Mouse (Mus musculus): ENCODE results near the gene Mpo. TPM values are rescaled to one million over a fixed set of nuclear protein-coding genes. Genes with fewer than 3 reads are reported as not detected.

The Mpo gene
- polyA plus RNA-seq, 1 experiment from 2014 or later, result 0.31 TPM

DNA sequence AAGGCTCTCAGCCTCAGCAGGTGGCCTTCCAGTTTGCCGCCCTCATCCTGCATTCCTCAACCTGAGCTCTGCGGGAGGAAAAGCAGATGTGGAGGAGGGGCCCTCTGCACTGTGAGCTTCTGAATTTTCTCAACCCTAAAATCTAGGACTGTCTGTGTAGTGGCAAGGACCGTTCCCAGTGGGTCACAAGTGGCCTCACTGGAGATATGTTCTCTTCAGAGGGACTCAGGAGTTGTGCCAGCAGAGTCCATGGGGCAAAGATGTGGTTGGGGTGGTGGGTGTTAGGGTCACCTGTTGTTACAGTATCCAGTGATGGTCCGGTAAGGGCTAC lies 24.0 kb downstream of the Mpo start:
- ATAC-seq, result peak; percentile 58; the same call in 1 of the 2 replicates
- H3K36me3 ChIP-seq, result no peaks in the 10 kb centered on the region
- H3K9me3 ChIP-seq, result no peaks in the 10 kb centered on the region
- peak overlapping the region; percentile 60 for H3K9ac ChIP-seq (replicated peaks)
- peak overlapping the region; percentile 39 for H3K4me3 ChIP-seq (replicated peaks)
- 35% methylated on average over 4 of the region's 4 CpGs for WGBS
- H3K27ac ChIP-seq, result no peak overlapping the region
- no peaks in the 10 kb centered on the region for H3K27me3 ChIP-seq
- peaks cover 19% of the 10 kb centered on the region for H3K4me1 ChIP-seq (replicated peaks)
- peak overlapping the region; percentile 58 for H3K4me2 ChIP-seq (replicated peaks)

DNA sequence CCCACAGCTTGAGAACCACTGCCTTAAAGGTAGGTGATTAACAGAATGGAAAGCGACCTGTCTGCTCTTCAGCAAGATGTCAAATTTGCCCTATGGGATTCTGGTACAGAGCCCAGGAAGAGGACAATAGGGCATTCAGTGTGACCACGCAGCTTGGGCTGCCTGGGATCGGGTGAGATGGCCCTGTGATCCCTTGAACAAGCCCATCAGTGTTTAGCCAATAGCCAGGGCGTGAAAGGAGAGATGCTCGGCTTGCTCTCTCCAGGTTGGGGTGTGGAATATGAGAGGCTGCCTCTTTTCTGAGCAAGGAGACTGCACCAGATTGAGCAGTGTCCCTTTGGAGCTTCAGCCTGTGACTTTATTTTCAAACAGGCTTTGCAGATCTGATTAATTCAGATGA lies 28.1 kb downstream of the Mpo start:
- no peak overlapping the region for H3K9ac ChIP-seq (replicated peaks)
- H3K9me3 ChIP-seq, result no peaks in the 10 kb centered on the region
- H3K4me1 ChIP-seq (replicated peaks), result peaks cover 10% of the 10 kb centered on the region
- H3K4me3 ChIP-seq (replicated peaks), result no peak overlapping the region
- 41% methylated on average over 5 of the region's 5 CpGs for WGBS
- 0 out of 2 replicates have a peak, but pooled peaks cover 3% of the 10 kb centered on the region for H3K27me3 ChIP-seq
- H3K4me2 ChIP-seq (replicated peaks), result no peak overlapping the region
- no peak for ATAC-seq
- H3K36me3 ChIP-seq, result no peaks in the 10 kb centered on the region
- H3K27ac ChIP-seq, result no peak overlapping the region

DNA sequence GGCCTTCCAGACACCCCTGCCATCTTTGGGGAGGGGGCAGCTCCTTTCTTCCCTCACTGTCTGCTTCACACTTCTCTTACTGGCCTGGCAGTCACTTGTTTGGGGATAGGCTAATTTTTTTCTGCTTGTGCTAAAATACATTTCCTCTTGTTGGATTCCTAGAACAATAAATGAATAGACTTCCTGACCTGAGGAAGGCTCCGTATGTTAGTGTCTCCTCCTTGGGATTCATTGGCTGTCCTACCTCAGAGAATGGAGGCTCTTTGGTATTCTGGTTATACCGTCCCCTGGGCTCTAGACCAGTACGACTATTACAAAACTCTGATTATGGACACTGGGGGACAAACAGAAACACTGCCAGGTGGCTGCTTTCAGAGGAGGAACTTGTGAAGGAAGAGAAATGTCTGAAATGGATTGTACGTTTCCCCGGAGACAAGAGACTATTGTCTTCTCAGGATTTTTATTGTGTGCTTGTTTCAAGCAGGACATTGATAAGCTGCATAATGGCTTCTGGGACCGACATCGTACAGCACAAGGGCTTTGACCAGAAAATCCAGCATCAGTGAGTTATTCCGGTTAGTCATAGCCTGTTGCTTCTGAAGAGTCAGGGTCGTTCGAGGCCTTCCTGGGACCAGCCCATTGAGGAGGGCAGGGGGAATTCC lies 35.0 kb downstream of the Mpo start, which contains the start of gene Lpo:
TSS of gene Lpo (minus strand) at position 51 of the 662 bp plus-strand sequence.
- H3K27ac ChIP-seq, result 0 out of 2 replicates have a peak within 1 kb of the TSS, but pooled peaks have one; percentile 25
- peaks cover 16% of the 10 kb centered on the region for H3K4me1 ChIP-seq (replicated peaks)
- no peak within 1 kb of the TSS for H3K9ac ChIP-seq (replicated peaks)
- H3K4me2 ChIP-seq (replicated peaks), result no peak within 1 kb of the TSS
- H3K36me3 ChIP-seq, result no peaks in the 10 kb centered on the region
- ATAC-seq, result no peak
- H3K27me3 ChIP-seq, result no peaks in the 10 kb centered on the region
- no peak within 1 kb of the TSS for H3K4me3 ChIP-seq (replicated peaks)
- 16% methylated on average over 10 of the region's 10 CpGs for WGBS
- no peaks in the 10 kb centered on the region for H3K9me3 ChIP-seq

DNA sequence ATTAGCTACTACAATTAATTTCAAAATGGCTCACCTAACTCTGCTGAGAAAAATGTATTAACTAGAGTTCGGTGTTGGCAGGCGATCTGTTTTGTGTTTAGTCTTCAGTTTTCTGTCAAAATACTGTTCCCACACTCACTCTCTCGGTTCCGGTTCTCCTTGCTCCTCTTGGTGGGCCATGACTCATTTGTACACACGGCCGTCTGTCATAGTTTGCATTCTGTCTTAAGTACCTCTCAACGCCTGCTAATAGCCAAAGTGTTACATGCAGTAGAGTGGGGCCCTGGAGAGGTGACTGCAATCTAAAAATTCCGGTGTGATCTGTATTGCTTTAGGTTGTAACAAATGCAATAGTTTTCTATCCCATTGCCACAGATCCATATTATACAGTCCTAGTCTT lies 47.3 kb downstream of the Mpo start:
- WGBS, result 95% methylated on average over 8 of the region's 8 CpGs
- no peak overlapping the region for H3K9ac ChIP-seq (replicated peaks)
- no peaks in the 10 kb centered on the region for H3K27me3 ChIP-seq
- ATAC-seq, result no peak
- no peak overlapping the region for H3K4me2 ChIP-seq (replicated peaks)
- H3K4me1 ChIP-seq (replicated peaks), result no peaks in the 10 kb centered on the region
- no peaks in the 10 kb centered on the region for H3K36me3 ChIP-seq
- H3K4me3 ChIP-seq (replicated peaks), result no peak overlapping the region
- no peak overlapping the region for H3K27ac ChIP-seq
- H3K9me3 ChIP-seq, result no peaks in the 10 kb centered on the region

DNA sequence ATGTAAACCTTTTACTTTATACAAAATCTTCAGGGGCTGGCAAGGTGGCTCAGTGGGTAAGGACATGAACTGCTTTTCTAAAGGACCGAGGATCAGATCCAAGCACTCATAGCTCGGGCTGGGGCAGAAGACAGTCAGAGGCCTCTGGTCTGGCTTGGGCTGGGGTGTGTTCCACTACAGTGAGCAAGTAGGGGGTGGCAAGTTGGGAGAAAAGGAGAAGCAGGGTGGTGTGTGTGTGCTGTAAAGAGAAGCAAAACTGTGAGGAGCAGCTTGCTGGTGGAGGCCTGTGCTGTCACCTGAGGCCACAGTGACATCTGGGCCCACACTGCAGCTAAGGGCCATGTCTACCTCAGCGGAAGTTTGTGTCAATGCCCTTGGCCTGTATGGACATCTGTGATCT lies 48.1 kb downstream of the Mpo start:
- Histone ChIP-seq H3K4me3 (replicated peaks) (no peak overlapping the region), H3K27ac (no peak overlapping the region), H3K4me1 (replicated peaks) (no peaks in the 10 kb centered on the region), H3K9ac (replicated peaks) (no peak overlapping the region), H3K4me2 (replicated peaks) (no peak overlapping the region), H3K27me3 (no peaks in the 10 kb centered on the region), H3K9me3 (no peaks in the 10 kb centered on the region), H3K36me3 (no peaks in the 10 kb centered on the region)
- WGBS, result 82% methylated on average over 3 of the region's 3 CpGs
- ATAC-seq, result no peak

DNA sequence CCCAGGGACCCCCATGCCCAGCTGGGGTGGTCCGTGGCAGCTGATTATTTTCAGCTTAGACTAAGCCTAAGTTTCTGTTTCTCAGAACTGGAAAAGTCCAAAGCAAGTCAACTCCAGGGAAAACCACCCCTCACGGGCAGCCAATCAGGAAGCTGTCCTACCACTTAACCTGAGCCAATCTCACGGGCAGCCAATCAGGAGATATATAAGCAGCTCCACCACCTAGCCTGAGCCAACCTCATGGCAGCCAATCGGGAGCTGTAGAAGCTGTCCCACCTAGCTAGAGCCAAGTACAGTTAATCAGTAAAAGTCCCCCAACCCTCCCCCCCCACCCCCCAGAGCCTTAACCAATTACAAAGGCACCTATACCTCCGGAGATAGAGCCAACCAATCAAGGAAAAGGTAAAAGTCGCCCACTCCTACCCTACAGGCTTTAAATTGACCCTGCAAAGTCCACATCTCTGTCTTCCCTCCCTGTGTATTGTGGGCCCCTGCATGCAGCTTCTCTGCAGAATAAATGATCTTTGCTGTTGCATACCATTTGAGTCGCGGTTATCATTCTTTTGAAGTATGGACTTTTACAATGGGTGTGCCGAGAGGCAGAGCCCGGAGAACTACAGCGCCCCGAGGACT lies 53.7 kb downstream of the Mpo start:
- Histone ChIP-seq H3K27me3 (no peaks in the 10 kb centered on the region), H3K4me3 (replicated peaks) (no peak overlapping the region), H3K9ac (replicated peaks) (no peak overlapping the region), H3K4me2 (replicated peaks) (no peak overlapping the region), H3K9me3 (no peaks in the 10 kb centered on the region), H3K27ac (no peak overlapping the region), H3K36me3 (no peaks in the 10 kb centered on the region), H3K4me1 (replicated peaks) (no peaks in the 10 kb centered on the region)
- 82% methylated on average over 12 of the region's 12 CpGs for WGBS
- ATAC-seq, result no peak

DNA sequence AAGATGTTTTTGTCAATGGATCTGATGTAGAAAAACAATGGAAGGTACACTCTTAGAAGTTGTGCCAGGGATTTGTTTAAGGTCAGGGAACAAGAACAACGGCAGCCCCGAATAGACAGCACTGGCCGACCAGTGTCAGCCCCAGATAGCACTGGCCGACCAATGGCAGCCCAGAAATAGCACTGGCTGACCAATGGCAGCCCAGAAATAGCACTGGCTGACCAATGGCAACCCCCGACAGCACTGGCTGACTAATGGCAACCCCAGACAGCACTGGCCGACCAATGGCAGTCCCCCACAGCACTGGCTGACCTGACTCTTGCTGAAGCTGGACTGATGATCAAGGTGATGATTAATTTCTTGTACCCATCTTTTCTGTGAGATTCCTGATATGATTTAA lies 54.5 kb downstream of the Mpo start:
- no peak overlapping the region for H3K4me3 ChIP-seq (replicated peaks)
- no peak overlapping the region for H3K4me2 ChIP-seq (replicated peaks)
- peaks cover 3% of the 10 kb centered on the region; the same call in 1 of the 2 replicates for H3K4me1 ChIP-seq (replicated peaks)
- H3K9me3 ChIP-seq, result no peaks in the 10 kb centered on the region
- WGBS, result 68% methylated on average over 6 of the region's 6 CpGs
- H3K27me3 ChIP-seq, result no peaks in the 10 kb centered on the region
- H3K27ac ChIP-seq, result no peak overlapping the region
- H3K9ac ChIP-seq (replicated peaks), result no peak overlapping the region
- peak; percentile 50; the same call in 1 of the 2 replicates for ATAC-seq
- H3K36me3 ChIP-seq, result no peaks in the 10 kb centered on the region

DNA sequence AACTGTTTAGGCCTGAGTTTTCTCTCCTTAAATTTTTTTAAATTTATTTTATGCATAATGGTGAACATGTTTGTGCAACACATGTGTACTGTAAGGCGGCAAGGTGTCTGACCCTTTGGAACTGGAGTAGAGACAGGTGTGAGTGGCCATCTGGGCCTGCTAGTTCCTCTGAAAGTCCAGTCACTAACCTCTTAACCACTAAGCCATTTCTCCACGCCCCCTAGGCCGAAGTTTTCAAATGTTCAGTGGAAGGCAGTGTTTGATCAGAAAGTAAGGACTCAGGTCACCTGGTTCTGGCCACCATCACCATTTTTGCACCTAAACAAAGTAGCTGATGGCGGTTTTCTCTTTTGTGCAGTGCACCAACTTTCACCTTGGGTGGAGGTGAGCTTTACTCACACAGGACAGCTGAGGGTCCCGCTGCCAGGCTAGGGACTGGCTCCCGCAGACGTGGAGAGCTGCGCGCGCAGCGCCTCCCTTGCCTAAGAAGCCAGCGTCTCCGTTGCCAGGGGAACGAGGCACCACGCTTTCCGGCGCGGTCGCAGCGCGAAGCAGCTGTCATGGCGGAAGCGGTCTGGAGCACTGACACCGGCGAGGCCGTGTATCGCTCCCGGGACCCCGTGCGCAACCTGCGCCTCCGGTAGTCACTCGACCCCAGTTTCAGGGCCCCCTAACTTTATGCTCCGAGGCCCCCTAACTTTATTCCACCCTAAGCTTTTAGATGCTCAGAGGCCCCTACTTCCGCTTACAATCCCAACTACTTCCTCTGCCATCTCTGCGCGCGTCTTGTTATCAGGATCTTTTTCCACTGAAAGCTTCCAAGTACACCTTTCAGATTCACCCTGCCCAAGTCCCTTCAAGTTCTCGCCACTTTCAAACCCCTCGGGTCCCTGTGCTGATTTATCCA lies 59.6 kb downstream of the Mpo start, which contains the start of gene Mks1:
TSS of gene Mks1 (plus strand) at position 526 of the 907 bp plus-strand sequence.
- H3K9ac ChIP-seq (replicated peaks), result peak within 1 kb of the TSS; percentile 66
- H3K36me3 ChIP-seq, result peaks cover 16% of the 10 kb centered on the region
- H3K4me2 ChIP-seq (replicated peaks), result peak within 1 kb of the TSS; percentile 73
- peaks cover 10% of the 10 kb centered on the region for H3K4me1 ChIP-seq (replicated peaks)
- H3K9me3 ChIP-seq, result no peaks in the 10 kb centered on the region
- peak within 1 kb of the TSS; percentile 70 for H3K27ac ChIP-seq
- peak; percentile 96 for ATAC-seq
- no peaks in the 10 kb centered on the region for H3K27me3 ChIP-seq
- 4% methylated on average over 40 of the region's 40 CpGs for WGBS
- H3K4me3 ChIP-seq (replicated peaks), result peak within 1 kb of the TSS; percentile 59

DNA sequence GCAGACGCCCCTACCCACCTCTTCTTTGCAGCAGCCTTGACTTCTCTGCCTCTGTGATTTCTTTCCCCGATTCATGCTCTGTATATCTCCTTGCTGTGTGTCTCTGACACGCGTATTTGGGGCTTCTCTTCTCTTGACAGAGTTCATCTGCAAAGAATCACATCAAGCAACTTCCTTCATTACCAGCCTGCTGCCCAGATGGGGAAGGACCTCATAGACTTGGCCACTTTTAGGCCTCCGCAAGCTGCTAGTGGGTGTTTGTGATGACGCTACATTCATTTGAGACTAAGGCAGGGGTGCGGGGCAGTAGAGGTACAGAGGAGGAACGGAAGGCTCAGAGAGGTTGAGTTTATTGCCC lies 60.2 kb downstream of the Mpo start:
- H3K9me3 ChIP-seq, result no peaks in the 10 kb centered on the region
- H3K4me3 ChIP-seq (replicated peaks), result peak overlapping the region; percentile 59
- H3K27ac ChIP-seq, result peak overlapping the region; percentile 70
- peaks cover 23% of the 10 kb centered on the region for H3K36me3 ChIP-seq
- WGBS, result 36% methylated on average over 8 of the region's 8 CpGs
- peaks cover 10% of the 10 kb centered on the region for H3K4me1 ChIP-seq (replicated peaks)
- H3K4me2 ChIP-seq (replicated peaks), result peak overlapping the region; percentile 73
- peak overlapping the region; percentile 66 for H3K9ac ChIP-seq (replicated peaks)
- ATAC-seq, result peak; percentile 29; the same call in 1 of the 2 replicates
- no peaks in the 10 kb centered on the region for H3K27me3 ChIP-seq

MicroRNAs within 50 kb of the gene (microRNA counts, 519-probe panel; counts per million panel counts)
- microRNA mmu-miR-142-3p (3,655 counts per million, percentile 71 among the panel's probes with 10 or more counts), microRNA mmu-miR-142-5p (5,010 counts per million, percentile 87 among the panel's probes with 10 or more counts)

Small RNAs within 50 kb of the gene (microRNA-seq; reads per million reads assigned to microRNA genes)
- gene Mir142 (not detected), gene Mir142b (not detected)

Other genes with a start within 250 kb of the Mpo start
- gene Gm11492, start 226.9 kb upstream of the Mpo start, polyA plus RNA-seq (2015; fragmentation: Nextera tagmentation; extraction: Ambion mirVana), result not detected in 2 replicates
- gene Sept4, start 224.7 kb upstream of the Mpo start, polyA plus RNA-seq (2015; fragmentation: Nextera tagmentation; extraction: Ambion mirVana), result 17.8 and 18.0 TPM in 2 replicates
- gene Mtmr4, start 201.4 kb upstream of the Mpo start, polyA plus RNA-seq (2015; fragmentation: Nextera tagmentation; extraction: Ambion mirVana), result 61.8 and 66.6 TPM in 2 replicates
- 0.37 and 0.40 TPM in 2 replicates for gene Hsf5, start 176.4 kb upstream of the Mpo start, polyA plus RNA-seq (2015; fragmentation: Nextera tagmentation; extraction: Ambion mirVana)
- gene Rnf43, start 130.9 kb upstream of the Mpo start, polyA plus RNA-seq (2015; fragmentation: Nextera tagmentation; extraction: Ambion mirVana), result 0.67 and 0.92 TPM in 2 replicates
- 165 and 177 TPM in 2 replicates for gene Supt4a, start 56.0 kb upstream of the Mpo start, polyA plus RNA-seq (2015; fragmentation: Nextera tagmentation; extraction: Ambion mirVana)
- gene Tspoap1, start 33.0 kb upstream of the Mpo start, polyA plus RNA-seq (2015; fragmentation: Nextera tagmentation; extraction: Ambion mirVana), result 41.1 and 48.7 TPM in 2 replicates
- 0.49 and 0.54 TPM in 2 replicates for gene Lpo, start 34.7 kb downstream of the Mpo start, polyA plus RNA-seq (2015; fragmentation: Nextera tagmentation; extraction: Ambion mirVana)
- gene Mks1, start 59.6 kb downstream of the Mpo start, polyA plus RNA-seq (2015; fragmentation: Nextera tagmentation; extraction: Ambion mirVana), result 12.4 and 15.8 TPM in 2 replicates
- gene Epx, start 82.0 kb downstream of the Mpo start, polyA plus RNA-seq (2015; fragmentation: Nextera tagmentation; extraction: Ambion mirVana), result 0.10 and 0.16 TPM in 2 replicates
- not detected in 2 replicates for gene Olfr462, start 98.7 kb downstream of the Mpo start, polyA plus RNA-seq (2015; fragmentation: Nextera tagmentation; extraction: Ambion mirVana)
- not detected in 2 replicates for gene Olfr463, start 103.8 kb downstream of the Mpo start, polyA plus RNA-seq (2015; fragmentation: Nextera tagmentation; extraction: Ambion mirVana)
- not detected in 2 replicates for gene Olfr464, start 127.4 kb downstream of the Mpo start, polyA plus RNA-seq (2015; fragmentation: Nextera tagmentation; extraction: Ambion mirVana)
- gene Dynll2, start 194.0 kb downstream of the Mpo start, polyA plus RNA-seq (2015; fragmentation: Nextera tagmentation; extraction: Ambion mirVana), result 43.3 and 52.5 TPM in 2 replicates

Data from midbrain, embryonic 13.5 days (tissue).